Mouse (Mus musculus) ES-E14 (cell line): ENCODE results near the gene Gbf1. TPM values are rescaled to one million over a fixed set of nuclear protein-coding genes. Genes with fewer than 3 reads are reported as not detected.
A peak's percentile ranks its signal among the peaks of the same experiment; 100 is the strongest.

Experiments used
- DNase-seq: peaks from one replicate; pipeline ENCODE4 v3.0.0-alpha.2; 2013; ENCODE audit warnings: low read depth, low spot score
- H3K27ac ChIP-seq: 2 replicates; pipeline ENCODE4 v1.5.1; 2012; ENCODE audit warnings: low read depth, mild to moderate bottlenecking, low read length, moderate library complexity, mixed read lengths; ENCODE audit not compliant: poor library complexity, insufficient read depth, severe bottlenecking
- H3K36me3 ChIP-seq: 2 replicates; pipeline ENCODE4 v1.6.1; 2012; ENCODE audit warnings: mild to moderate bottlenecking, low read length, moderate library complexity, mixed read lengths; ENCODE audit not compliant: control insufficient read depth, poor library complexity, insufficient read depth, severe bottlenecking
- H3K4me1 ChIP-seq, 2 experiments: fragments of 150-350 bp in 1 of 2; sonication (generic) in 1 of 2; 2 replicates each; pipeline ENCODE4 v1.6.1; 2012; ENCODE audit warnings: low read length in 2 of 2, mild to moderate bottlenecking in 1 of 2, mixed read lengths in 1 of 2; ENCODE audit not compliant: control insufficient read depth in 2 of 2, insufficient read depth in 2 of 2, poor library complexity in 1 of 2
- H3K4me3 ChIP-seq, 2 experiments: fragments of 150-350 bp in 1 of 2; sonication (generic) in 1 of 2; 2 replicates each; pipeline ENCODE4 v1.5.1; 2012; ENCODE audit warnings: low read length in 2 of 2, low read depth in 1 of 2, mild to moderate bottlenecking in 1 of 2, mixed read lengths in 1 of 2; ENCODE audit not compliant: insufficient read depth in 1 of 2, poor library complexity in 1 of 2, severe bottlenecking in 1 of 2
- H3K9ac ChIP-seq: 2 replicates; pipeline ENCODE4 v1.6.1; 2012; ENCODE audit warnings: low read depth, mild to moderate bottlenecking, low read length, mixed read lengths; ENCODE audit not compliant: poor library complexity, insufficient read depth, severe bottlenecking
- H3K9me3 ChIP-seq: fragments of 150-350 bp; sonication (generic); 2 replicates; pipeline ENCODE4 v1.6.1; 2012; ENCODE audit warnings: low read depth, mild to moderate bottlenecking, low read length; ENCODE audit not compliant: control insufficient read depth, insufficient read depth
- CHD2 ChIP-seq: IDR thresholded peaks from 2 replicates; pipeline ENCODE4 v1.6.1; 2014; ENCODE audit warnings: mild to moderate bottlenecking, low read depth, low read length, inconsistent platforms
- HCFC1 ChIP-seq: IDR thresholded peaks from 2 replicates; pipeline ENCODE4 v1.6.1; 2012; ENCODE audit warnings: low read length, inconsistent platforms, borderline replicate concordance; ENCODE audit not compliant: insufficient read depth
- MAFK ChIP-seq: IDR thresholded peaks from 2 replicates; pipeline ENCODE4 v1.6.1; 2014; ENCODE audit warnings: mild to moderate bottlenecking, low read depth, low read length, inconsistent platforms; ENCODE audit not compliant: insufficient read depth
- ZC3H11A ChIP-seq: IDR thresholded peaks from 2 replicates; pipeline ENCODE4 v1.6.1; 2012; ENCODE audit warnings: low read depth, mild to moderate bottlenecking, inconsistent platforms, low read length, borderline replicate concordance
- ZNF384 ChIP-seq: IDR thresholded peaks from 2 replicates; pipeline ENCODE4 v1.6.1; 2012; ENCODE audit warnings: low read depth, low read length, inconsistent platforms
- in situ Hi-C, 2 experiments: fragments of 600-800 bp; cut with MboI; formaldehyde crosslinking; loops; one replicate each; pipeline ENCODE4 v1.15.1; 2025; ENCODE audit warnings: low sequenced_read_pairs in 2 of 2, inconsistent platforms in 1 of 2; ENCODE audit not compliant: unreplicated experiment in 2 of 2
- total RNA-seq: library from RNA; depleted of rRNA; stranded (reverse); fragments of 300-350 nt; gene quantifications from 2 replicates; pipeline ENCODE4 v1.2.3, GENCODE M21; 2012

The Gbf1 gene
- total RNA-seq, 1 experiment = 29.0 TPM

- Histone ChIP-seq H3K27ac (no peak overlapping the region), H3K9ac (no peak overlapping the region), H3K36me3 (no peaks in the 10 kb centered on the region), H3K9me3 (no peaks in the 10 kb centered on the region), H3K4me3 (no peak overlapping the region), H3K4me1 (no peaks in the 10 kb centered on the region)
- no peak for TF ChIP-seq ZNF384
- no peak for TF ChIP-seq HCFC1
- no peak for TF ChIP-seq CHD2
- no peak for TF ChIP-seq ZC3H11A
- no peak for TF ChIP-seq MAFK
- no peak for DNase-seq
- in situ Hi-C loops = no loop called here
These were observed 34.3 kb downstream of the Gbf1 start for GRCm38 (mm10) chr19:46186611-46187010.

- no peak for TF ChIP-seq HCFC1
- no peak for TF ChIP-seq ZC3H11A
- TF ChIP-seq MAFK = no peak
- no peak for TF ChIP-seq ZNF384
- no peak for TF ChIP-seq CHD2
- Histone ChIP-seq H3K4me1 (no peaks in the 10 kb centered on the region), H3K9me3 (no peaks in the 10 kb centered on the region), H3K36me3 (no peaks in the 10 kb centered on the region), H3K9ac (no peak overlapping the region), H3K27ac (no peak overlapping the region), H3K4me3 (no peak overlapping the region)
- in situ Hi-C loops = no loop called here
- no peak for DNase-seq
These were observed 34.9 kb downstream of the Gbf1 start for GRCm38 (mm10) chr19:46187203-46187602.

GRCm38 (mm10) chr19:46198293-46198692 is 46.0 kb downstream of the Gbf1 start:
- Histone ChIP-seq H3K4me1 (peaks cover 3% of the 10 kb centered on the region in 2 experiments; a peak in 1 of 4 replicates), H3K9me3 (no peaks in the 10 kb centered on the region), H3K36me3 (no peaks in the 10 kb centered on the region), H3K27ac (no peak overlapping the region), H3K4me3 (no peak overlapping the region), H3K9ac (no peak overlapping the region)
- in situ Hi-C loops = no loop called here
- no peak for DNase-seq
- TF ChIP-seq MAFK = no peak
- TF ChIP-seq CHD2 = no peak
- no peak for TF ChIP-seq HCFC1
- TF ChIP-seq ZNF384 = no peak
- TF ChIP-seq ZC3H11A = no peak

GRCm38 (mm10) chr19:46198891-46199290 is 46.6 kb downstream of the Gbf1 start:
- Histone ChIP-seq H3K36me3 (no peaks in the 10 kb centered on the region), H3K9me3 (no peaks in the 10 kb centered on the region), H3K4me3 (no peak overlapping the region), H3K4me1 (peaks cover 3% of the 10 kb centered on the region in 2 experiments; a peak in 1 of 4 replicates), H3K27ac (no peak overlapping the region), H3K9ac (no peak overlapping the region)
- TF ChIP-seq MAFK = peak; percentile 70
- no peak for TF ChIP-seq ZC3H11A
- in situ Hi-C loops = no loop called here
- DNase-seq = peak; percentile 8

- H3K9me3 ChIP-seq = no peaks in the 10 kb centered on the region
- TF ChIP-seq MAFK (no peak), ZC3H11A (no peak), CHD2 (no peak), HCFC1 (no peak), ZNF384 (no peak)
- no peak overlapping the region for H3K4me3 ChIP-seq
- in situ Hi-C loops = no loop called here
- H3K27ac ChIP-seq = no peak overlapping the region
- no peak for DNase-seq
- no peak overlapping the region for H3K9ac ChIP-seq
- peaks cover 1 to 3% of the 10 kb centered on the region in 2 experiments; a peak in 1 of 4 replicates for H3K4me1 ChIP-seq
- H3K36me3 ChIP-seq = no peaks in the 10 kb centered on the region
These were observed 51.9 kb downstream of the Gbf1 start for GRCm38 (mm10) chr19:46204166-46204565.
